Mouse (Mus musculus) myocyte (in vitro differentiated cells): ENCODE measurements at regions not wholly inside any gene's neighbourhood (a gene's known extent, or its start where the extent isn't known, plus 50 kb on each side); places are given as distances from the start of the nearest gene placed in this dataset.

Experiments
- MYOD1 ChIP-seq, 3 experiments: IDR thresholded peaks; one replicate each; pipeline ENCODE4 v1.6.1; 2011; ENCODE audit warnings: control low read depth in 2 of 3, low read depth in 2 of 3, mild to moderate bottlenecking in 2 of 3, moderate library complexity in 1 of 3; ENCODE audit not compliant: insufficient read length in 2 of 3, control insufficient read depth in 1 of 3
- POLR2A ChIP-seq: IDR thresholded peaks from one replicate; pipeline ENCODE4 v1.6.1; 2011; ENCODE audit warnings: low read depth, mild to moderate bottlenecking, control low read depth, moderate library complexity; ENCODE audit not compliant: insufficient read length

GRCm38 (mm10) chr2:75484951-75485350, 174.1 kb upstream of the Hnrnpa3 start:
- TF ChIP-seq MYOD1 (IDR thresholded peaks at IDR 0.05; ENCODE audit: control insufficient read depth in 1 of 3, insufficient read length in 2 of 3, low read depth in 2 of 3) (no peak), POLR2A (no peak)
